Mouse (Mus musculus): ENCODE measurements around the gene Cnot1. TPM values are rescaled to one million over a fixed set of nuclear protein-coding genes. Genes with fewer than 3 reads are reported as not detected.
A peak's percentile ranks its signal among the peaks of the same experiment; 100 is the strongest.

The Cnot1 gene
- total and polyA plus RNA-seq, 3 experiments: 85.5 to 730 (median 194) TPM

DNA sequence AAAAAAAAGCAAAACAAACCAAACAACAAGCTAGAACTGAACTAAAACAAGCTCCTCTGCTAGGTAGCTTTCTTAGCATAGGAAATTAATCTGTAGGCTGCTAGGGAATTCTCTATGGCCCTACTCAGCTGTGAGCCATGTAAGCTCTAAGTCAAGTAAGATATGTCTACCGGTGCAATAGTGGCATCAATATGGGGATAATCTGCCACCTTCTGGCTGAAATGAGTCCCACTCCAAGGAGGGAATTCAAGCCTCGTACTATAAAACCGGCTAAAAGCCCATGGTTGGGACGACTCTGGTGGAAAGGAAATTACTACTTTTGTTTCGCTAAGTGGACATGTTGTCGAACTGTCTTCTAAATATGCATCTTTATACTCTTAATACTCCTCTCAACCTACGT is 68.7 kb downstream of the Cnot1 start:
- Histone ChIP-seq H3K27me3 (ENCODE audit: insufficient read depth, low read length) (no peaks in the 10 kb centered on the region), H3K4me3 (ENCODE audit: low read depth, low read length) (no peak overlapping the region), H3K4me1 (ENCODE audit: insufficient read depth, low read depth, low read length) (no peaks in the 10 kb centered on the region), H3K9me3 (replicated peaks) (no peaks in the 10 kb centered on the region), H3K36me3 (replicated peaks) (peaks cover 95% of the 10 kb centered on the region)
- no peak for DNase-seq (ENCODE audit: low spot score)
- ATAC-seq (ENCODE audit: extremely low read depth, insufficient number of reproducible peaks, low FRiP score, poor library complexity, severe bottlenecking): no peak
- TF ChIP-seq CTCF (IDR thresholded peaks at IDR 0.05; ENCODE audit: low read depth, low read length): no peak
- TF ChIP-seq GATA2 (IDR thresholded peaks at IDR 0.05; ENCODE audit: borderline replicate concordance, low read depth, low read length): no peak
- TF ChIP-seq POLR2AphosphoS5 (IDR thresholded peaks at IDR 0.05; ENCODE audit: insufficient replicate concordance, low read depth, low read length): no peak
- no peak for TF ChIP-seq TAL1 (conservative IDR thresholded peaks at IDR 0.05; ENCODE audit: low read depth, low read length)
- no peak for TF ChIP-seq GATA1 (IDR thresholded peaks at IDR 0.05; ENCODE audit: borderline replicate concordance, low read length)

DNA sequence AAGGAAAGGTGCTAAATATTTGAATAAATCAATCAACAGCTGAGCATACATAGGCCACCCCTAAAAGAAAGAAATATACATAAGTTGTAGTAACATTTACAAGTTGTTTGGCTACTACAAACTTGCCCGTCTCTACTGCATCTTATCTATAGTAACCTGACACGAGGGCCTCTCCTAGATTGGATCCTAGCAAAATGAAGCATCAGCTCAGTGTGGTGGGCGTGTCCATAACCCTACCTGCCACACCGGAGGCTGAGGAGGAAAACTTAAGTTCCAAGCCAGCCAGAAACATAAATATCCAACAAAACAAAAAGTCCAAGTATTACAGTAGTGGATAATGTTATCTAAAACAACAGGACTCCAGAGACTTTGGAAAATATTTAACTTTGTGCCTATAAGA is 79.6 kb downstream of the Cnot1 start:
- H3K4me1 ChIP-seq (ENCODE audit: insufficient read depth, low read depth, low read length): no peaks in the 10 kb centered on the region
- DNase-seq (ENCODE audit: low spot score): no peak
- H3K27me3 ChIP-seq (ENCODE audit: insufficient read depth, low read length): no peaks in the 10 kb centered on the region
- no peak overlapping the region for H3K4me3 ChIP-seq (ENCODE audit: low read depth, low read length)
- H3K36me3 ChIP-seq (replicated peaks): peaks cover 91% of the 10 kb centered on the region
- H3K9me3 ChIP-seq (replicated peaks): no peaks in the 10 kb centered on the region
- ATAC-seq (ENCODE audit: extremely low read depth, insufficient number of reproducible peaks, low FRiP score, poor library complexity, severe bottlenecking): no peak
- TF ChIP-seq TAL1 (conservative IDR thresholded peaks at IDR 0.05; ENCODE audit: low read depth, low read length) (no peak), POLR2AphosphoS5 (IDR thresholded peaks at IDR 0.05; ENCODE audit: insufficient replicate concordance, low read depth, low read length) (no peak), CTCF (IDR thresholded peaks at IDR 0.05; ENCODE audit: low read depth, low read length) (no peak), GATA1 (IDR thresholded peaks at IDR 0.05; ENCODE audit: borderline replicate concordance, low read length) (no peak), GATA2 (IDR thresholded peaks at IDR 0.05; ENCODE audit: borderline replicate concordance, low read depth, low read length) (no peak)

DNA sequence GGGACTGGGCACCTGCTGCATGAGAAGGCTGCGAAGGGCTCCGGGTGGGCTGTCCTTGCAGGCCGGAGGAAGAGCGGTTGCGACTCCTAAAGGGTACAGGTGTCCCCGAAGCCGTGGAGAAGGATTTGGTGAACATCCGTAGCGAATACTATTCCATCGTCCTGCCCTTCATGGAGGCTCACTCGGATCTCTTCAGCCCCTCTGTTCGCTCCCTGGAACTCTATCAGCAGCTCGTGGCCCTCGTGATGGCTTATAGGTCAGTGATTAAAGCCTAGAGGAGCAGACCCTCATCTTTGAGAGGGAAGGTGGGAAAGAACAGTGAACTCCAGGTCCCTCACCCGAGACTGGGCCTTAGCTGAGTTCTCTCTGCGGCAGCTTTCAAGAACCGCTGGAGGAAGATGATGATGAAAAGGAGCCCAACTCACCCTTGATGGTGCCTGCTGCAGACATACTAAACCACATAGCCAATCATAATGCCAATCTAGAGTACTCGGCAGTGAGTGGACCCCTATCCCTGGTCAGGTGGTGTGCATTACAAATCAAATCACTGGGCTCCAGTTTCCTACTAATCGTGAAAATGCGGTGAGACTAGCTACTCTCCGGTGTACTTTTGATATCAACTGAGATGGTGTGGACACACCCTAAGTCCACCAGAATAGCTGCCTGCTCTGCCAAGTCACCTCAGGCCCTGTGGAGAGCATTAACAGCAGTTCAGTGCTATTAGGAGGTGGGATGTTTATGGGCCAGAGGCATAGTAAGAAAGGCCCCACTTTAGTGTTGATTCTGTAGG is 90.5 kb downstream of the Cnot1 start:
- Histone ChIP-seq H3K9me3 (replicated peaks) (no peaks in the 10 kb centered on the region), H3K4me1 (ENCODE audit: insufficient read depth, low read depth, low read length) (peaks cover 57% of the 10 kb centered on the region), H3K4me3 (ENCODE audit: low read depth, low read length) (peak overlapping the region; percentile 98), H3K27me3 (ENCODE audit: insufficient read depth, low read length) (peaks cover 4% of the 10 kb centered on the region; the same call in 1 of the 2 replicates), H3K36me3 (replicated peaks) (peaks cover 54% of the 10 kb centered on the region)
- no peak for DNase-seq (ENCODE audit: low spot score)
- ATAC-seq (ENCODE audit: extremely low read depth, insufficient number of reproducible peaks, low FRiP score, poor library complexity, severe bottlenecking): no peak
- TF ChIP-seq CTCF (IDR thresholded peaks at IDR 0.05; ENCODE audit: low read depth, low read length) (no peak), POLR2AphosphoS5 (IDR thresholded peaks at IDR 0.05; ENCODE audit: insufficient replicate concordance, low read depth, low read length) (0 out of 2 replicates have a peak, but pooled peaks have one; percentile 33), TAL1 (conservative IDR thresholded peaks at IDR 0.05; ENCODE audit: low read depth, low read length) (no peak)

DNA sequence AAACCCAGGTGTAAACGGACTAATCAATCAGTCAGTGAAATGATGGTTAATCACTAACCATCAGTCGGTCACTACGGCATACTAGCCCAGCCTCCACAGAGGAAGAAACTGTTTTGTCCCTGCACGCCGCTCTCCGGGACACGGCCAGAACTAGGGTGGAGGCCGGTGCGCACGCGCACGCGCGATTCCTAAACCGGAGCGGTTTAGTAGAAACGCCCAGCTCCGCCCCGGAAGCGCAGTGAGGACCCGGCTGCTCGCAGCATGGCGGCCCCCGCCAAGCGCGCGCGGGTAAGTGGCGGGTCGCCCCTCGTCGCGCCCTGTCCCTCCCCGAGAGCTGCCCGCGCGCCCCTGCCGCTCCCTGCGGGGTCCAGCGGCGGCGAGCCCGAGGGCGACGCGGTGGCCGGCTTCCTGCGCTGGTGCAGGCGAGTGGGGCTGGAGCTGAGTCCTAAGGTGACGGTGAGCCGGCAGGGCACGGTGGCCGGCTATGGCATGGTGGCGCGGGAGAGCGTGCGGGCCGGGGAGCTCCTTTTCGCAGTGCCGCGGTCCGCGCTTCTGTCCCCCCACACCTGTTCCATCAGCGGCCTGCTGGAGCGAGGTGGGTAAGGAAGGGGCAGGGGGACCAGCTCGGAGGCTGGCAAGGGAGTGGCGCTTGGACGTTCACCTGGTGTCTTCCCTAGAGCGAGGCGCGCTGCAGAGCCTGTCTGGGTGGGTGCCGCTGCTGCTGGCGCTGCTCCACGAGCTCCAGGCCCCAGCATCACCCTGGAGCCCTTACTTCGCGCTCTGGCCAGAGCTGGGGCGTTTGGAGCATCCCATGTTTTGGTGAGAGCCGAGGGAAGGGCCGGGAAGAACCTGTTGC is 91.4 kb downstream of the Cnot1 start, which contains the start of gene Setd6:
TSS of gene Setd6 (plus strand) at position 206 of the 856 bp plus-strand sequence.
- DNase-seq (ENCODE audit: low spot score) (peak; percentile 96), ATAC-seq (ENCODE audit: extremely low read depth, insufficient number of reproducible peaks, low FRiP score, poor library complexity, severe bottlenecking) (peak; percentile 66)
- Histone ChIP-seq H3K27me3 (ENCODE audit: insufficient read depth, low read length) (peaks cover 7% of the 10 kb centered on the region; the same call in 1 of the 2 replicates), H3K4me1 (ENCODE audit: insufficient read depth, low read depth, low read length) (peaks cover 63% of the 10 kb centered on the region), H3K9me3 (replicated peaks) (no peaks in the 10 kb centered on the region), H3K36me3 (replicated peaks) (peaks cover 47% of the 10 kb centered on the region), H3K4me3 (ENCODE audit: low read depth, low read length) (peak within 1 kb of the TSS; percentile 98)
- no peak for TF ChIP-seq CTCF (IDR thresholded peaks at IDR 0.05; ENCODE audit: low read depth, low read length)
- no peak for TF ChIP-seq GATA1 (IDR thresholded peaks at IDR 0.05; ENCODE audit: borderline replicate concordance, low read length)

DNA sequence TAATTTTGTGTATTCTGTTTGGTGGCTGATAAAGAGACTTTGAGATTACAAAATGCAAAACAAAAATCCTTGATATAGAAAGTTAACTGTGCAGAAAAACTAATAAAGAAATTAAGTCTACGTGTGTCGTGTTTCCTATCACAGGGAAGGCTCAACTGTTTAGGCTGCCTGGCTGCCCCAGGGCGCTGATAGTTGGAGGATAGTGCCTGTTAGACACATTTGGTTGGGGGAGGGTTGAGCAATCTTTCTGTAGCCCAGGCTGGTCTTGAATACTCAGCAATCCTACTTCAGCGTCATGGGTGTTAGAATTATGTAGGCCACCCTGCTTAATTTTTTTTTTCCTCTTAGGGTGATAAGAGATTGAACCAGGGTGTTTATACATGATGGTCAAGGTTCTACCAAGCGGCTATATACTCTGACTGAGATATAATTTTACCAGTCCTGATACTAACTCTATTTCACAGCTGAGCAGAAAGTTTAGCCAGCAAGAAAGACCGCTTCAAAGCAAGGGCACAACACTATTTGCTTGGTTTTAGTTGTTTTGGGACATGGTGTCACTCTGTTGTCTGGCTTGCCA is 92.3 kb downstream of the Cnot1 start:
- DNase-seq (ENCODE audit: low spot score) (no peak), ATAC-seq (ENCODE audit: extremely low read depth, insufficient number of reproducible peaks, low FRiP score, poor library complexity, severe bottlenecking) (no peak)
- peaks cover 63% of the 10 kb centered on the region for H3K4me1 ChIP-seq (ENCODE audit: insufficient read depth, low read depth, low read length)
- TF ChIP-seq POLR2AphosphoS5 (IDR thresholded peaks at IDR 0.05; ENCODE audit: insufficient replicate concordance, low read depth, low read length) (no peak), TAL1 (conservative IDR thresholded peaks at IDR 0.05; ENCODE audit: low read depth, low read length) (no peak), CTCF (IDR thresholded peaks at IDR 0.05; ENCODE audit: low read depth, low read length) (no peak), GATA2 (IDR thresholded peaks at IDR 0.05; ENCODE audit: borderline replicate concordance, low read depth, low read length) (no peak), GATA1 (IDR thresholded peaks at IDR 0.05; ENCODE audit: borderline replicate concordance, low read length) (no peak)
- H3K9me3 ChIP-seq (replicated peaks): no peaks in the 10 kb centered on the region
- peak overlapping the region; percentile 98 for H3K4me3 ChIP-seq (ENCODE audit: low read depth, low read length)
- H3K27me3 ChIP-seq (ENCODE audit: insufficient read depth, low read length): peaks cover 11% of the 10 kb centered on the region
- H3K36me3 ChIP-seq (replicated peaks): peaks cover 38% of the 10 kb centered on the region

DNA sequence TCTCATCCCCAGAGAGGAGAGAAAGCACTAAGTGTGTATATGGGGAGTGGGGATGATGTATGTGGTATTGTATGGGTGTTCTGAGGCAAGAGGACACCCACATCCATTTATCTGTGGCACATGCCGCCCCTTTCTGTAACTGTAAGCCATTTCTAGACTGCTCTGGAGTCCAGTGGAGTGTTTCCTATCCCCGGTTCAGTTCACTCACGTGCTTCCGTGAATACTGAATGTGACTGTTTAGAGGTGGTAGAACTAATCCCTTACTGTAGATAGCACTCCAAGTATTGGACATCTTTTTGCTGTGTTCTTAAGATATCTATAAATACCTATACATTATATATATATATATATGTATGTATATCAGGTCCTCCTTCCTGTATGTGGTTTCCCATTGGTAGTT is 92.9 kb downstream of the Cnot1 start:
- Histone ChIP-seq H3K36me3 (replicated peaks) (peaks cover 33% of the 10 kb centered on the region), H3K4me3 (ENCODE audit: low read depth, low read length) (no peak overlapping the region), H3K27me3 (ENCODE audit: insufficient read depth, low read length) (peaks cover 16% of the 10 kb centered on the region), H3K9me3 (replicated peaks) (no peaks in the 10 kb centered on the region), H3K4me1 (ENCODE audit: insufficient read depth, low read depth, low read length) (peaks cover 63% of the 10 kb centered on the region)
- no peak for DNase-seq (ENCODE audit: low spot score)
- TF ChIP-seq POLR2AphosphoS5 (IDR thresholded peaks at IDR 0.05; ENCODE audit: insufficient replicate concordance, low read depth, low read length) (no peak), TAL1 (conservative IDR thresholded peaks at IDR 0.05; ENCODE audit: low read depth, low read length) (no peak), CTCF (IDR thresholded peaks at IDR 0.05; ENCODE audit: low read depth, low read length) (no peak), GATA2 (IDR thresholded peaks at IDR 0.05; ENCODE audit: borderline replicate concordance, low read depth, low read length) (no peak), GATA1 (IDR thresholded peaks at IDR 0.05; ENCODE audit: borderline replicate concordance, low read length) (no peak)
- ATAC-seq (ENCODE audit: extremely low read depth, insufficient number of reproducible peaks, low FRiP score, poor library complexity, severe bottlenecking): no peak

Data from G1E (cell line).